Mouse (Mus musculus) thymus, adult 2 months (tissue): ENCODE measurements at regions not wholly inside any gene's neighbourhood (a gene's known extent, or its start where the extent isn't known, plus 50 kb on each side); places are given as distances from the start of the nearest gene placed in this dataset.

Source experiments
- DNase-seq: peaks from one replicate; pipeline ENCODE4 v3.0.0; 2021
- H3K27ac ChIP-seq: fragments of 200-500 bp; 2 replicates; pipeline ENCODE4 v1.5.1; 2012; ENCODE audit warnings: low read length, control low read depth; ENCODE audit not compliant: control insufficient read depth, insufficient read depth
- H3K27me3 ChIP-seq: fragments of 200-500 bp; 2 replicates; pipeline ENCODE4 v1.6.1; 2012; ENCODE audit warnings: mild to moderate bottlenecking, low read length, moderate library complexity, mixed read lengths; ENCODE audit not compliant: control insufficient read depth, insufficient read depth
- H3K36me3 ChIP-seq: fragments of 200-500 bp; 2 replicates; pipeline ENCODE4 v1.6.1; 2012; ENCODE audit warnings: mild to moderate bottlenecking, low read length, moderate library complexity; ENCODE audit not compliant: control insufficient read depth, insufficient read depth
- H3K4me1 ChIP-seq: fragments of 200-500 bp; replicated peaks from 2 replicates; pipeline ENCODE4 v1.6.1; 2012; ENCODE audit warnings: low read length; ENCODE audit not compliant: control insufficient read depth, insufficient read depth
- H3K4me3 ChIP-seq: fragments of 200-500 bp; 2 replicates; pipeline ENCODE4 v1.5.1; 2012; ENCODE audit warnings: mild to moderate bottlenecking, low read length, control low read depth, moderate library complexity; ENCODE audit not compliant: control insufficient read depth, insufficient read depth
- CTCF ChIP-seq: fragments of 200-500 bp; IDR thresholded peaks from 2 replicates; pipeline ENCODE4 v1.5.1; 2012; ENCODE audit warnings: mild to moderate bottlenecking, control low read depth, low read length, moderate library complexity, borderline replicate concordance; ENCODE audit not compliant: control insufficient read depth, poor library complexity, insufficient read depth; ENCODE audit errors: extremely low read depth
- POLR2A ChIP-seq: fragments of 200-500 bp; IDR thresholded peaks from 2 replicates; pipeline ENCODE4 v1.6.1; 2012; ENCODE audit warnings: mild to moderate bottlenecking, low read length, control low read depth, moderate library complexity; ENCODE audit not compliant: control insufficient read depth, poor library complexity, insufficient read depth; ENCODE audit errors: extremely low read depth
- WGBS: fragments of 180-500 bp; shearing (Covaris S2); methylation state at CpG from one replicate; pipeline ENCODE4 v1.1.7; 2018; 5-methylcytosine and 5-hydroxymethylcytosine counted together

DNA sequence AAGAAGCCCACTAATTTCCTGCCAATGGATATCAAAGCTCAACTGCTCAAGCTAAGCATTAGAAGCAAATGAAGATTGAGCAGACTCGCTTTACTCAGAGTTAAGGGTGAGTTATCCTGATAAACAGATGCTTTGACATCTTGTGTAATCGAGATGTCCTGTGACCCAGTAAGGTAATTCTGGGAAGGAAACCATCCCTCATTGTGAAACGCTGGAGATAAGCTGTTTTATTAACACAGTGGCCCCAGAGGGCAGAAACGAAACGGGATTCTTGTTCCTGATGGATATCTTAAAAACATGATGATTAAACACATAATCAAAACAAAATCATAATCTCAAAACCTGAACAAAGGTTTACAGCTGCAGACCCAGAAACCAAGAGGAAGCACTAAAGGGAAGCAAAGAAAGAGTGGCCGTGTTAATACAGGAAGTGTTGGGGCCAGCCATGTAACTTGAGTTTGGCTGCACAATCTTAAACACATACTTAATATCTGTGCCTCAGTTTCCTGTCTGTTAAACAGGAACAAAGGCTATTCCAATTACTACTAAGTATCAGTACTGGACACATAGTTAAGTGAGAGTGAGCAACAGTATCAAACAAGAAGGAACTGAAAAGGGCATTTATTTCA lies 184.2 kb downstream of the Gm12728 start:
- no peak for TF ChIP-seq POLR2A
- H3K4me1 ChIP-seq = no peaks in the 10 kb centered on the region
- no peaks in the 10 kb centered on the region for H3K27me3 ChIP-seq
- H3K36me3 ChIP-seq = no peaks in the 10 kb centered on the region
- no peak overlapping the region for H3K4me3 ChIP-seq
- no peak overlapping the region for H3K27ac ChIP-seq
- DNase-seq = no peak
- 22% methylated on average over 6 of the region's 6 CpGs for WGBS

DNA sequence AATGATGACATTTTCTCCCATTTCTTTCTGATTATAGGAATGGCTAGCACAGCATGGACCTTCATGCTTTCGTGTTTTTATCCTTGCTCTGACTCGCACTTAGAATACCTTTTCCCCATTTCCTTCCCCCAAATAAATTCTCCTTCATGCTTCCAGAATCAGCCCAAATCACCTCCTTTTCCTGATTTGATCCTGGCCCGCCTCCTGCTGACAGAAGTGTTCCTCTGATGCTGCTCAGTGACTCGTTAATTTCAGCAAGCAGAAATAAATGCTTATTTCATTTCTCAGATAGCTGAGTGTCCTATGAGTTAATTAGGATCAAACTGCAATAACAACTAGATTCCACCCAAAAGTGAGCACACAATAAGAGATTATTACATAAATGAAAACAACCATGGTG lies 185.3 kb downstream of the Gm12728 start:
- Histone ChIP-seq H3K4me3 (no peak overlapping the region), H3K27me3 (no peaks in the 10 kb centered on the region), H3K36me3 (no peaks in the 10 kb centered on the region), H3K4me1 (no peaks in the 10 kb centered on the region), H3K27ac (no peak overlapping the region)
- TF ChIP-seq CTCF = no peak
- TF ChIP-seq POLR2A = no peak
- no peak for DNase-seq
- WGBS = 89% methylated on average over 4 of the region's 4 CpGs

DNA sequence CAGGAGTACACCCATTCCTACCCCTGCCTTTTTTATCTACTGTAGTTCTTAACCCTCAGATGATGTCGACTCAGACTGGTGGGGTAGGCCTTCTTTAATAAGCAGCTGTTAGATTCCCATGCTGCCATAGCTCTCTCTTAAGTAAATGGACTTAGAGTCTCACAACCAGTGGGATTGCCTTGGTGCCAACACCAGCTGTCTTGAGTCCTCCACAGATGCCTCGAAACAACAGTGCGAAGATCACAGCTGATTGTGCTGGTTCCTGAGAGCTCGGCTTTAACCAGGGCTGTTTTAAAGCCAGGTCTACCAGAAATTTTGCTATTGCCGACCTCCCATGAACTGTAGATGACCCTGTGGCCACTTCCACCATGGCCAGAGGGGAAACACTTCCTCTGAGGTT lies 189.4 kb downstream of the Gm12728 start:
- Histone ChIP-seq H3K27ac (no peak overlapping the region), H3K4me1 (no peaks in the 10 kb centered on the region), H3K36me3 (no peaks in the 10 kb centered on the region), H3K27me3 (no peaks in the 10 kb centered on the region), H3K4me3 (no peak overlapping the region)
- TF ChIP-seq POLR2A (no peak), CTCF (no peak)
- WGBS = 88% methylated on average over 5 of the region's 5 CpGs
- no peak for DNase-seq

DNA sequence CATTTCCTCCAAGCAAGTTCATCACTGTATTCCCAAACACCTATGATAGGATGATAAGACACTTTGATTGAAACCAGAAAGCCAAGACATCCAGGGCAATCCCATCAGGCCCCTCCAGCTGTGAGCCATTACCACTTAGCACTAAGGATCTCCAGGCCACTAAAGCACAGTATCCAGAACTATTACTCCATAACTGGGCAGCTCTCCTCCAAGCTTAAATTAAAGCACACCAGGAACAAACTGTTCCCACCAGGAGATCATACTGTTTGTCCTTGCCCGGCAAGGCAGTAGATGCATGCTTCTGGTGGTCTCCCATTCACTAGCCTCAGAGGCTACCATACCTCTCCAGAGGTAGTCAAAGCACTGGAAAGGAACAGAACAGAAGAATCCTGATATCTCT lies 193.3 kb downstream of the Gm12728 start:
- DNase-seq = no peak
- Histone ChIP-seq H3K36me3 (no peaks in the 10 kb centered on the region), H3K4me1 (no peaks in the 10 kb centered on the region), H3K27me3 (no peaks in the 10 kb centered on the region), H3K4me3 (no peak overlapping the region), H3K27ac (no peak overlapping the region)
- no peak for TF ChIP-seq CTCF
- TF ChIP-seq POLR2A = no peak
- WGBS = 94% methylated on average over 1 of the region's 1 CpGs

DNA sequence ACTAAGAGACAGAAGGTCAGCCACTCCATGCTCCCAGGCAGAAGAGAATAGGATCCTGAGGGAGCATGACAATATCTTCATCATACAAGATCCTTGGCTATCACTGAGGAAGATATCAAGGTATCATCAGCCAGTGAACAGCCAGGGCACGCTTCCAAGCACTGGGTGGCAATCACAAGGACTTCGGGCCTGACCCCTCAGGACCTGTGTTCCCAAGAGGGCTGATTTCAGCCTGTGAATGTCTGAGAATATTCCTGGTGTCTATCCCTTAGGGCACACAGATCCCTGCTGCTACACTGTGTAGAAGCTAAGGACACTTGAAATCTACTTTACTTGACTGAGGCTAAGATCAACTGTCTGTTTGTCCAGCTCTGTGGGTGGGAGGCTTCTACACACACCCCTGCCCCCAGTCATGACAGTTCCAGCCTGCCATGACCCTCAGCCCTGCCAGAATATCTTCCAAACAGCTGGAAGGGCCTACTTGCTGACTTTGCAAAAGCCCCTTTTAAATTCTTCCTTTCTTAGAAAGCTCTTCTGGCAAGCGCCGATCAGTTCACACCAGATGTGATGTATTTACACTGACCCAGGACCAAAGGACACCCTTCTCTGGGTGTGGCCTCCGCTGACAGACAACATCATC lies 198.4 kb downstream of the Gm12728 start:
- Histone ChIP-seq H3K27ac (no peak overlapping the region), H3K4me3 (no peak overlapping the region), H3K4me1 (no peaks in the 10 kb centered on the region), H3K36me3 (no peaks in the 10 kb centered on the region), H3K27me3 (no peaks in the 10 kb centered on the region)
- no peak for DNase-seq
- TF ChIP-seq POLR2A (no peak), CTCF (no peak)
- WGBS = 91% methylated on average over 5 of the region's 5 CpGs

DNA sequence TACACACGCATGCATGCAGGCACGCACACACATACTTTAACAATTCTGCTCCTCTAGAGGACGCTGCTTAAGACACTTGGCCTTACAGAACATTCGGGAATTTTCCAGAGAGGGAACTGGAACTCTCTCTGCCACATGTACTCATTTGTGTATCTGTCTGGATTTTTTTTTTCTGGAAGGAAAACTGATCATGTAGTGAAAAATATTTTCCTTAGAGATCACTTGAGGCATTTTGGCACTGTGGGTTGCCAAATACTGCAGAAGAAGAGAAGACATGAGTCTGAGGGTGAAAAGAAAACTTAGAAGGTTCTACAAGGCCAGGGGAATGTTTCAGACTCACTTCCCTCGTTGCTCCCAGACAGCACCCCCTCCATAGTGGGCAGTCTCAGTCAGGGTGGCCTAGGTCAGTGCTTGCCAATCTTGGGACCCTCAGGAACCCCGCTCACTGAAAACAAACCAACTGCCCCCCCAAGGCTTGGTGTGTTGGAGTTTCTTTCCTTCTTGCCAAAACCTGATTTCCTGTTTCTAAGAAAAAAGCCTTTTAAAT lies 203.0 kb downstream of the Gm12728 start:
- no peak for DNase-seq
- H3K4me1 ChIP-seq = no peaks in the 10 kb centered on the region
- WGBS = 83% methylated on average over 6 of the region's 6 CpGs
- H3K27me3 ChIP-seq = no peaks in the 10 kb centered on the region
- no peak overlapping the region for H3K4me3 ChIP-seq
- H3K36me3 ChIP-seq = no peaks in the 10 kb centered on the region
- TF ChIP-seq CTCF (no peak), POLR2A (no peak)
- no peak overlapping the region for H3K27ac ChIP-seq

DNA sequence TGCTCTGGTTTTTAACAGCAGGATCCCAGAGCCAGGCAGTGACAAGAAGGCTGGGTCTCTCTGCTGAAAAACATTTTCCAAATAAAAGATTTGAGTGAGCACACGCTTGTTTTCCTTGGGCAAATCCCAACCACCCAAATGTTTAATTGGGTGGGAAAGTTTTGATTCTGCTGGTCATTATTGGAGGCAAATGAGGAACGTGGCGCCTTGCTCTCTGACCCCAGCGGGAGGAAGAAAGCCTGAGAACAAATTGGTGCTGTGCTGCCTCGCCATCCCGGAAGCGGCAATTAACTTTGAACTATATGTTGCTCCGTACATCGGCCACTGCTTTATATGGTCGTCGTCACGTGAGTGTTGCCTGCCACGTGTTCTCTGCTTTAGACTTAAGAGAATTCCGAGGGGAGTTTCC lies 204.7 kb downstream of the Gm12728 start:
- Histone ChIP-seq H3K27ac (no peak overlapping the region), H3K4me1 (no peaks in the 10 kb centered on the region), H3K4me3 (no peak overlapping the region), H3K27me3 (no peaks in the 10 kb centered on the region), H3K36me3 (no peaks in the 10 kb centered on the region)
- DNase-seq = no peak
- no peak for TF ChIP-seq CTCF
- no peak for TF ChIP-seq POLR2A
- 92% methylated on average over 14 of the region's 14 CpGs for WGBS
